Mouse (Mus musculus) natural killer cell, adult 2 months (primary cell): ENCODE data around the gene Ctbp2.

Experiments
- DNase-seq, 2 experiments: peaks; one replicate each; pipeline ENCODE4 v3.0.0; 2022; ENCODE audit warnings: low spot score in 2 of 2

The Ctbp2 gene

DNA sequence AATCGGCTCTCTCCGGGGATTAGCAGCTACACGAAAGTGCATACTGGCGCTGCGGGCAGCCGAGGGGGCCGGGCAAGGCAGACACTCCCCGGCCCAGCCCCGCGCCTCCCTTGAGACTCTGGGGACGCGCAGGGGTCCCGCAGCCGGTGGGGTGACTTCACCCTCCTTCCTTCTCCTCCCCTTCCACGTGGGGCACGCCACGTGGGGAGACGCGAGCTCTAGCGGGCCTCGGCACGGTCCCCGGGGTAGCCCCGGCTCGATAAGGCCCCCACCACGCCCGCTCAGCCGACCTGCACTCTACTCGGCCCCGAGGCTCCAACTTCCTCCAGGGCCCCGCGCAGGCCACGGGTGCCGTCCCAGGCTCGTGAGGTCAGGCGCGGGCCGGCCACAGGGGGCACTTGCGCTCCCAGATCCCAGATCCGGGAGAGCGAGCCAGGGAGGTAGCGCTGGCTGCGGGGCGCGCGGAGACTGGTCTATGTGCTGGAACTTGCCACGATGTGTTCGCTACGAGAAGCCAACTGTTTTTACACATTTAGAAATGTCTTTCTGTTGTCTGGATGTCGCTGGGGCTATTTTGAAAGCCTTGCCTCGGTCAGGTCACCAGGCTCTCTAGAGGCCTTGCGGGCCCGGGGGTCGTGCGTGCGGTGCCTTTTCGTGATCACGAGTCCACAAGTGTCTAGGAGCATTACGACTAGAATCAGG lies at the start of gene Ctbp2:
Gene Ctbp2, minus strand, starts transcription at position 356 of the 702 bp plus-strand sequence.
- DNase-seq, result peak; percentile 71 to 75

- no peak for DNase-seq
Measured at GRCm38 (mm10) chr7:133171403-133172032, 47.4 kb upstream of the Ctbp2 start.

GRCm38 (mm10) chr7:133168928-133169327 lies 44.8 kb upstream of the Ctbp2 start:
- DNase-seq, result no peak

GRCm38 (mm10) chr7:133167903-133168302 lies 43.7 kb upstream of the Ctbp2 start:
- DNase-seq, result no peak

GRCm38 (mm10) chr7:133164770-133165169 lies 40.6 kb upstream of the Ctbp2 start:
- DNase-seq, result no peak

- DNase-seq, result no peak
Measured at GRCm38 (mm10) chr7:133163011-133163410, 38.9 kb upstream of the Ctbp2 start.

DNA sequence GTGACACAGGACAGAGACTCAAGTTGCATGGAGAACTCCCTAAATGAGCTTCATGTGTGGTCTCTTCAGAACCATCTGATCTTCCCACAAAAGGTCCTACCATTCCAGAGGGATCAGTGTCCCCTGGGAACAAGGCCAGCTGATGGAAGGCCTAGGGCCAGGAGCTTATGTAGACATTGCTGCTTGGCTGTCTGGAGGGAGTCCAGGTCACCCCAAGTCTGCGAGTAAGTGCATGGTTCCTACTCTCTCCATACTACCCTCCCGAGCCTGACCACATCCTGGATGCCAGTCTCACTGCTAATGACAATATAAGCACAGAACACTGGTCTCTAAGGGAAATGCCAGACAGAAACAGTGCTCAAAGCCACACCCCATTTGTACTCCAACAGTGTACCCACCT lies 38.0 kb upstream of the Ctbp2 start:
- DNase-seq, result no peak

DNA sequence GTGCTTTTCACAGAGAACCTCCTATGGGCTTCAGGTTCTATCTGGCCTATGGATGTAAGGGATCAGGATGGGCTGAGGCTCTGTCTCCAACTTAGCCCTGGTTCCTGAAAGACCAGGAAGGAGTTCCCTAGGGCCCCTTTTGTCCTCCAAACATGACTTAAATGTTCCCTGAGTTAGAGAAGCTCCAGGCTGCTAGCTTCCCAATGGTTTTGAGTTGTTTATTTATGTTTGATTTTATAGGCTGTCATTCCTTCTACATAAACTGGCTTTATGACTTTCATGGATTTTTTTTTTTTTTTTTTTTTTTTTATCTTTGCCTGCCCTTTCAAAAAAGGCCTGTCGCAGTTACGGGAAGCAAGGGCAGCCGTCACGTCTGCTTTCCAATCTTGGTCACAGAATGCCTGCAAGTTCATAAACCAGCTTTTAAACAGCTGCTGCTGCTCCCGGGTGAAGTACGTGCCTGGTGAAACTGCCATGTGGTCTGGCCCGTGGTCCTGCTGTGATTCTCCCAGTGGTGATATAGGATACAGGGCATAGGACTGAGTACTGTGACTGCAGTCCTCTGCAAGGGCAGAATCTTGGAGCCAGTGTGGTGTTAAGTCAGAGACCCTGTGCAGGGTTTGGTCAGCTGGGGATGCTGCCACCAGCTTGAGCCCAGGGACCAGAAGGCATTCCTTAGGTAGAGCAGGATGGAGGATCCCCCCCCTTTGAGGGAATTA lies 37.4 kb upstream of the Ctbp2 start:
- no peak for DNase-seq

- no peak for DNase-seq
Measured at GRCm38 (mm10) chr7:133159519-133159918, 35.4 kb upstream of the Ctbp2 start.

DNA sequence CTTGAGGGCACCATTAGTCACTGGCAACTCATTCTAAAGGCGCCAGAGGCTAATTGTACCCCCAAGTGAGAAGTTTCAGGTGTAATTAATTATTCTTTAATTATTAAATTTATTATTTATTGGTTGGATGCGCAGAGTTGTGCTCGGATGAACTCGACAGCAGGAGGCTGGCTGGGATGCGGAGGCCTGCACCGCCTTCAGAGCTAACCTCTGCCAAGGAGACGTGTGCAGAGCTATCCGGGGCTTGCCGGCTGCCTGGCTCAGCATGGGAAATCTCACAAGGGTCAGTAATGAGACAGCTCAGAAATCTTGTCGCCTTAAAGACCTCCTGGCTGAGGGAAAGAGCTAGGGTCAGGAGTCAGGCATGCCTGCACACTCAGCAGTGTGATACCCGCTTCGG lies 31.5 kb upstream of the Ctbp2 start:
- DNase-seq, result no peak

DNA sequence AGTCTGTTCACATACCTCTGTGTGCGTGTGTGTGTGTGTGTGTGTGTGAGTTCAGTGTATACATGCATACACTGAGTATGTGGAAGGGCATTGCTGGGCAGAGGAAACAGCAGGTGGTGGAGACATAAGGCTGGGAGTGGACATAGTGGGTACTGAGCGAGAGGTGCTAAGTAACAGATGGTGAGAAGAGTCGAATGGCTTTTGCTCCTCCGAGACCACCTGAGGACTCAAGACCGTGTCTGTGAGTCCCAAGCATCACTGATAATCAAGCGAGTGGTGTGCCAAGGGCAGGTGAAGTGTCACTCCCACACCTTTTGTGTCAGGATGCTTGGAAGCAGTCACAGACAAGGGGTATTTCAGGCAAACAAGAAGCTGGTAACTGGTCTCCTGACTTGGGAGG lies 30.7 kb upstream of the Ctbp2 start:
- no peak for DNase-seq

DNA sequence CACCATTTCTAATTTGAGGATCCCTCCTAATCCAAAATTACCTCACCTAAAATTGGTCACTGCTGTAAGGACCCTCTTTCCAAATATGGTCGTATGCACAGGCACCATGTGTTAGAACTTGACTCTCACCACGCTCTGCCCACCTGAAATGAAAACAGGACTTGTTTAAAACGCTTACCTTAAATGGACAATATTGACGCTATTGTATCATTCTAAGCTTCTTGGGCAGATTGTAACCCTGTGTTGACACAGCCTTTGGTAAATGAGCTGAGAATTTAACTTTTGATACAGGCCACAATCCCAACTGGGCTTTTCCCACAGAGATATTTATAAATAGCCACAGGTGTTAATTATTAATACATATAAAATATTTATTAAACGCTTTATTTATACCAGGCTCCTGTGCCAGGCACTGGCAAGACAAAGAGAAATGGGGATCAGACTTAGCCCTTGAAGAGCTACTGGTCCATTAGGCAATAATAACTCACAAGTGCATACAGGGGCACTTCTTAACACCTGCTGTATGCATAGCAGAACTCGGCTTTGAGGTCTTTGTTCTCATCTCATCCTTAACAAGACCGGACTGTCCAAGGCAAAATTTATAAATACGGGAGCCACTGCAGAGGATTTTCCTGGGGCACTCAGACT lies 15.7 kb upstream of the Ctbp2 start:
- DNase-seq, result no peak

- no peak for DNase-seq
Measured at GRCm38 (mm10) chr7:133133552-133133951, 9.4 kb upstream of the Ctbp2 start.

- DNase-seq, result no peak
Measured at GRCm38 (mm10) chr7:133132702-133133101, 8.5 kb upstream of the Ctbp2 start.

DNA sequence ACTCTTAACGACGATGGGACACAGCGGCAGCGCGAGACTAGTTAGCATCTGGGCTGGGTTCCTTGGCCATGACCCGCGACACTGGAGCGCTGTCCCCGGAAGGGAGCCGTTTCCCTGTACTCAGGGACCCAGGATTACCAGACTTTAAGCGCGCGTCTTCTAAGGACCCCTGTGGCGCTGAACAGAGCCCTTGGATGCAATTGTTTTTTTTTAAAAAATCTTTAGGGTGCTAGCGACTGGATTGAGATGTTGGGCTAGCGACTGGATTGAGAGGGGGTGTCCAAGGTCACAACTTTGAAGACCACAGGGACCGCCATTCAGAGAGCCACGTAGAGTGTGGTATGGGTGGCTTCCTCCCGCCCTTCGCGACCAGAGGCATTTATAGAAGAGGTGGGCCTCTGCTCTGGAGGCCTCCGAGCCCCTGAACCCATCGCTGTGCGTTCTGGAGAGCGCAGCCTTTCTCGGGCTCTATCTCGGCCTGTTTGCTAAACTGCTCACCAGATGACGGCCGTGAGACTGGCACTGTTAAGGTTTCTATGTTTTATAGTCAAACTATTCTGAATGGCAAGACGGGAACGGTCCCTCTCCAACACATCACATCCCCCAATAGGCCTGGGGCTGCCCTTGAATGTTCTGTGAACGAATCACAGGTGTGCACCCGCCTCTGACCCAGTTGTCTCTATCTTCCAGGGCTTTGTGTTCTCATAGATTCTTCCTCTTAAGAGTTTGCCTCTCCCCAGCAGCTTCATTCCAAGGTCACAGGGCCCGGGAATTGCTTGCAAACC lies 739 bp upstream of the Ctbp2 start:
- no peak for DNase-seq

- DNase-seq, result no peak
Measured at GRCm38 (mm10) chr7:133123244-133123998, 733 bp downstream of the Ctbp2 start, which contains the start of gene Fgfr2. Gene Fgfr2 (minus strand): TSS chr7:133123350.

GRCm38 (mm10) chr7:133122379-133123243 lies 1.5 kb downstream of the Ctbp2 start:
- DNase-seq, result no peak

GRCm38 (mm10) chr7:133121661-133122378 lies 2.3 kb downstream of the Ctbp2 start:
- DNase-seq, result no peak

GRCm38 (mm10) chr7:133121080-133121607 lies 3.0 kb downstream of the Ctbp2 start:
- DNase-seq, result no peak
